Mouse (Mus musculus): Measurements from ENCODE around the gene Dpyd.

GRCm38 (mm10) chr3:118595693-118596092, 33.8 kb downstream of the Dpyd start:
- TF ChIP-seq GATA1 (IDR thresholded peaks at IDR 0.05; ENCODE audit: borderline replicate concordance, low read length) (no peak), FLI1 (IDR thresholded peaks at IDR 0.05; ENCODE audit: low read length) (no peak)

Measured in megakaryocyte, embryonic 14.5 days (primary cell).